In genomic region chr7:65570691-65571090, GRCm38 (mm10) we compare ENCODE assay signal across 13 mouse cellular contexts. TPM values are rescaled to one million over a fixed set of nuclear protein-coding genes. Genes with fewer than 3 reads are reported as not detected.
A peak's percentile ranks its signal among the peaks of the same experiment; 100 is the strongest.
DNase-seq lines count a peak whose midpoint lies in the region.
"Had no signal": no experiment of that assay in that cellular context is flagged by ENCODE, and none has a peak within 500 bp of the region (broad histone marks: within the 10 kb centered on the region; RNA-seq: fewer than 3 reads in every experiment).

No protein-coding gene starts in this region.

- intact Hi-C loops in left cerebral cortex, postnatal 14 days (cut with DNase I), result no loop called here
- intact Hi-C loops in left cerebral cortex, postnatal 10 days (cut with DNase I), result no loop called here

- DNase-seq in left cerebral cortex, postnatal 14 days (ENCODE audit: low spot score in 2 of 2), result peak; percentile 16 to 48
- no peak for DNase-seq in left cerebral cortex, postnatal 10 days (ENCODE audit: extremely low spot score in 1 of 2, low spot score in 2 of 2)
- DNase-seq in right cerebral cortex, postnatal 10 days (ENCODE audit: low spot score in 2 of 2), result peak; percentile 33 to 38
- DNase-seq in right cerebral cortex, postnatal 4 days, result no peak
- peak; percentile 54 to 82 for DNase-seq in layer of hippocampus, adult 18-20 months (ENCODE audit: low spot score in 2 of 2)
- no peak for DNase-seq in thymus, postnatal 14 days
- no peak for DNase-seq in liver
- DNase-seq: cerebellum, adult 11-12 months; gastrocnemius, adult 2 months; heart, adult 18-20 months; kidney, adult 2 months; kidney, postnatal 4 days; right cerebral cortex, postnatal 25 days had no signal

RNA-seq across cellular contexts. Expression of gene Tjp1, which starts 43.1 kb away (rescaled TPM):
- 100 to 1,000 TPM; 132 to 169 TPM for total RNA-seq in left cerebral cortex, postnatal 14 days (2021)
- 100 to 1,000 TPM; 112 to 129 TPM for total RNA-seq in left cerebral cortex, postnatal 10 days (2021)
- total RNA-seq in layer of hippocampus, adult 18-20 months (2021), result 100 to 1,000 TPM; 128 to 151 TPM

Comparison
In these comparisons a context has a peak if more than half of its experiments do, and no peak if none do; other contexts are left out.
1. DNase-seq: peak in left cerebral cortex, postnatal 14 days (2 of 2), right cerebral cortex, postnatal 10 days (2 of 2) and layer of hippocampus, adult 18-20 months (2 of 2); none in left cerebral cortex, postnatal 10 days (0 of 2), right cerebral cortex, postnatal 4 days (single experiment), thymus, postnatal 14 days (single experiment) and liver (single experiment).